Mouse (Mus musculus): ENCODE measurements around the gene Gm732.

The Gm732 gene

GRCm38 (mm10) chrX:107948365-107948764 lies at the start of gene Gm732:
Gene Gm732 (minus strand): TSS chrX:107948465.
- no peak for DNase-seq

All from liver (tissue).